Mouse (Mus musculus) olfactory bulb, adult 2 months (tissue): ENCODE data around the gene Tekt5.

Experiments used
- CTCF ChIP-seq: fragments of 200-500 bp; IDR thresholded peaks from 2 replicates; pipeline ENCODE4 v1.5.1; 2012; ENCODE audit warnings: low read depth, mild to moderate bottlenecking, low read length, moderate library complexity; ENCODE audit not compliant: insufficient read depth
- POLR2A ChIP-seq: fragments of 200-500 bp; IDR thresholded peaks from 2 replicates; pipeline ENCODE4 v1.6.1; 2012; ENCODE audit warnings: mild to moderate bottlenecking, low read depth, low read length, moderate library complexity; ENCODE audit not compliant: insufficient read depth

DNA sequence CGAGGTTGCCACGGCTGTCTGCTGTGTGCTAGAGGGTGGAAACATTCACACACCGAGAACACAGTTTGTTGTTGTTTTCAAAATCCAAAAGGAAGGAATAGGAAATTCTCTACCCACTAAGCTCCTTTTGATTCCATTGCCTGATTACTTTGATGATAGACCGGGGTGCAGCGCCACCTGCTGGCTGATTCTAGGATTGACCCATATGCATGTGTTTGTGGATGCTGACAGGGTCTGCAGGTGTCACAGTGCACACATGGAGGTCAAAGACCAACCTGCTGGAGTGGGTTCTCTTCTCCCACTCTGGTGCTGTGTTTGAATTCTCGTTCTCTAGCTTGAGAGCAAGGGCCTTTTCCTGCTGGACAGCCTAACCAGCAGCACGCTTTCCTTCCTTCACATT lies 3.9 kb upstream of the Tekt5 start:
- TF ChIP-seq CTCF (peak; percentile 57; the same call in 1 of the 2 replicates), POLR2A (no peak)
